Mouse (Mus musculus) limb, embryonic 12.5 days (tissue): ENCODE results near the gene Btbd2. TPM values are rescaled to one million over a fixed set of nuclear protein-coding genes. Genes with fewer than 3 reads are reported as not detected.
"Not testable (repeated sequence)": the region's sequence is repeated elsewhere in the genome, so short reads cannot be mapped to it uniquely, and the experiment has no call there.

Experiments
- ATAC-seq: fragments of 200-750 bp; cut with Nextera tagmentation; 2 replicates; pipeline ENCODE4 v1.8.0; 2017; ENCODE audit warnings: low read depth, moderate TSS enrichment; ENCODE audit not compliant: insufficient number of reproducible peaks, insufficient read depth, low FRiP score, low TSS enrichment
- H3K27ac ChIP-seq: fragments of 300-500 bp; sonication (generic); 2 replicates; pipeline ENCODE4 v1.5.1; 2016; ENCODE audit warnings: mild to moderate bottlenecking, moderate library complexity
- H3K27me3 ChIP-seq: fragments of 300-500 bp; sonication (generic); 2 replicates; pipeline ENCODE4 v1.6.1; 2016; ENCODE audit warnings: mild to moderate bottlenecking, moderate library complexity
- H3K36me3 ChIP-seq: fragments of 300-500 bp; sonication (generic); 2 replicates; pipeline ENCODE4 v1.6.1; 2016; ENCODE audit warnings: mild to moderate bottlenecking, moderate library complexity
- H3K4me1 ChIP-seq: fragments of 300-500 bp; sonication (generic); replicated peaks from 2 replicates; pipeline ENCODE4 v1.6.1; 2016
- H3K4me2 ChIP-seq: fragments of 300-500 bp; sonication (generic); 2 replicates; pipeline ENCODE4 v1.6.1; 2016; ENCODE audit warnings: mild to moderate bottlenecking, moderate library complexity
- H3K4me3 ChIP-seq: fragments of 300-500 bp; sonication (generic); replicated peaks from 2 replicates; pipeline ENCODE4 v1.5.1; 2016; ENCODE audit warnings: mild to moderate bottlenecking
- H3K9ac ChIP-seq: fragments of 300-500 bp; sonication (generic); replicated peaks from 2 replicates; pipeline ENCODE4 v1.6.1; 2016; ENCODE audit warnings: mild to moderate bottlenecking, moderate library complexity
- H3K9me3 ChIP-seq: fragments of 300-500 bp; sonication (generic); 2 replicates; pipeline ENCODE4 v1.6.1; 2016; ENCODE audit warnings: mild to moderate bottlenecking, moderate library complexity
- WGBS: fragments of 180-500 bp; shearing (Covaris S2); methylation state at CpG from one replicate; pipeline ENCODE4 v1.1.7; 2016; 5-methylcytosine and 5-hydroxymethylcytosine counted together
- polyA plus RNA-seq: library from polyadenylated mRNA; unstranded; fragments of >200 nt; fragmentation: Nextera tagmentation; extraction: Ambion mirVana; gene quantifications from 2 replicates; pipeline ENCODE4 v1.2.1, GENCODE M21; 2016

The Btbd2 gene
- polyA plus RNA-seq, 1 experiment from 2014 or later = 95.8 TPM

- WGBS = under 1% methylated on average over 72 of the region's 72 CpGs
- H3K4me3 ChIP-seq = peak overlapping the region; percentile 95
- H3K9me3 ChIP-seq = no peaks in the 10 kb centered on the region
- peak overlapping the region; percentile 97 for H3K9ac ChIP-seq
- peak overlapping the region; percentile 95 for H3K4me2 ChIP-seq
- peaks cover 38% of the 10 kb centered on the region for H3K4me1 ChIP-seq
- H3K27me3 ChIP-seq = no peaks in the 10 kb centered on the region
- H3K36me3 ChIP-seq = peaks cover 17% of the 10 kb centered on the region
- peak overlapping the region; percentile 85 for H3K27ac ChIP-seq
- peak; percentile 77 for ATAC-seq
Observed at GRCm38 (mm10) chr10:80656130-80656862, 575 bp downstream of the Btbd2 start.

- Histone ChIP-seq H3K4me1 (peaks cover 38% of the 10 kb centered on the region), H3K27me3 (no peaks in the 10 kb centered on the region)
- peak; percentile 67 for ATAC-seq
Observed at GRCm38 (mm10) chr10:80655406-80656129, 1.3 kb downstream of the Btbd2 start.

GRCm38 (mm10) chr10:80654866-80655265 lies 2.0 kb downstream of the Btbd2 start:
- H3K36me3 ChIP-seq = peaks cover 25% of the 10 kb centered on the region
- H3K27ac ChIP-seq = no peak overlapping the region
- no peak for ATAC-seq
- H3K9ac ChIP-seq = peak overlapping the region; percentile 97; the same call in 1 of the 2 replicates
- H3K4me1 ChIP-seq = peaks cover 38% of the 10 kb centered on the region
- H3K4me3 ChIP-seq = peak overlapping the region; percentile 95
- WGBS = 86% methylated on average over 6 of the region's 6 CpGs
- H3K27me3 ChIP-seq = no peaks in the 10 kb centered on the region
- no peaks in the 10 kb centered on the region for H3K9me3 ChIP-seq
- peak overlapping the region; percentile 95 for H3K4me2 ChIP-seq

More at GRCm38 (mm10) chr10:80655406-80656129, 1.3 kb downstream of the Btbd2 start:
- 5% methylated on average over 12 of the region's 12 CpGs for WGBS
- Histone ChIP-seq H3K4me2 (peak overlapping the region; percentile 95), H3K4me3 (peak overlapping the region; percentile 95), H3K9me3 (no peaks in the 10 kb centered on the region), H3K27ac (peak overlapping the region; percentile 85), H3K9ac (peak overlapping the region; percentile 97), H3K36me3 (peaks cover 21% of the 10 kb centered on the region)

- Histone ChIP-seq H3K9ac (no peak overlapping the region), H3K4me2 (no peak overlapping the region), H3K4me1 (peaks cover 28% of the 10 kb centered on the region), H3K4me3 (no peak overlapping the region), H3K36me3 (peaks cover 36% of the 10 kb centered on the region), H3K27ac (no peak overlapping the region), H3K27me3 (no peaks in the 10 kb centered on the region), H3K9me3 (no peaks in the 10 kb centered on the region)
- ATAC-seq = no peak
- WGBS = 89% methylated on average over 6 of the region's 6 CpGs
Observed at GRCm38 (mm10) chr10:80653156-80653720, 3.6 kb downstream of the Btbd2 start.

- 89% methylated on average over 10 of the region's 10 CpGs for WGBS
Observed at GRCm38 (mm10) chr10:80650392-80650791, 6.5 kb downstream of the Btbd2 start.

GRCm38 (mm10) chr10:80649910-80650309 lies 7.0 kb downstream of the Btbd2 start:
- not testable (repeated sequence) for H3K9ac ChIP-seq, ATAC-seq, H3K27me3 ChIP-seq, H3K9me3 ChIP-seq, H3K27ac ChIP-seq, H3K4me1 ChIP-seq, H3K4me2 ChIP-seq, H3K4me3 ChIP-seq
- 93% methylated on average over 6 of the region's 6 CpGs for WGBS
- peaks cover 69% of the 10 kb centered on the region for H3K36me3 ChIP-seq

More at GRCm38 (mm10) chr10:80650392-80650791, 6.5 kb downstream of the Btbd2 start:
- Histone ChIP-seq H3K4me1 (peaks cover 13% of the 10 kb centered on the region), H3K9me3 (no peaks in the 10 kb centered on the region), H3K4me3 (no peak overlapping the region), H3K27ac (no peak overlapping the region), H3K4me2 (no peak overlapping the region), H3K27me3 (no peaks in the 10 kb centered on the region), H3K9ac (no peak overlapping the region), H3K36me3 (peaks cover 65% of the 10 kb centered on the region)
- no peak for ATAC-seq

GRCm38 (mm10) chr10:80646936-80647335 lies 9.9 kb downstream of the Btbd2 start:
- no peak overlapping the region for H3K27ac ChIP-seq
- no peaks in the 10 kb centered on the region for H3K9me3 ChIP-seq
- no peak overlapping the region for H3K4me2 ChIP-seq
- no peak overlapping the region for H3K4me3 ChIP-seq
- no peak for ATAC-seq
- H3K4me1 ChIP-seq = no peaks in the 10 kb centered on the region
- H3K36me3 ChIP-seq = peaks cover 88% of the 10 kb centered on the region
- no peaks in the 10 kb centered on the region for H3K27me3 ChIP-seq
- H3K9ac ChIP-seq = no peak overlapping the region
- WGBS = 88% methylated on average over 10 of the region's 10 CpGs

GRCm38 (mm10) chr10:80635345-80635744 lies 21.5 kb downstream of the Btbd2 start:
- no peak overlapping the region for H3K27ac ChIP-seq
- H3K4me2 ChIP-seq = no peak overlapping the region
- ATAC-seq = no peak
- H3K27me3 ChIP-seq = no peaks in the 10 kb centered on the region
- peaks cover 92% of the 10 kb centered on the region for H3K36me3 ChIP-seq
- no peaks in the 10 kb centered on the region for H3K4me1 ChIP-seq
- no peaks in the 10 kb centered on the region for H3K9me3 ChIP-seq
- WGBS = 86% methylated on average over 6 of the region's 6 CpGs
- H3K9ac ChIP-seq = no peak overlapping the region
- H3K4me3 ChIP-seq = no peak overlapping the region

GRCm38 (mm10) chr10:80628925-80629324 lies 27.9 kb downstream of the Btbd2 start:
- no peak for ATAC-seq
- H3K4me3 ChIP-seq = no peak overlapping the region
- H3K27me3 ChIP-seq = no peaks in the 10 kb centered on the region
- H3K4me2 ChIP-seq = no peak overlapping the region
- 89% methylated on average over 9 of the region's 9 CpGs for WGBS
- peaks cover 26% of the 10 kb centered on the region for H3K4me1 ChIP-seq
- H3K27ac ChIP-seq = no peak overlapping the region
- no peak overlapping the region for H3K9ac ChIP-seq
- H3K9me3 ChIP-seq = no peaks in the 10 kb centered on the region
- H3K36me3 ChIP-seq = peaks cover 58% of the 10 kb centered on the region

- H3K4me1 ChIP-seq = peaks cover 33% of the 10 kb centered on the region
- WGBS = 49% methylated on average over 2 of the region's 2 CpGs
- no peaks in the 10 kb centered on the region for H3K9me3 ChIP-seq
- no peak overlapping the region for H3K27ac ChIP-seq
- H3K9ac ChIP-seq = no peak overlapping the region; the same call in 1 of the 2 replicates
- no peak overlapping the region for H3K4me2 ChIP-seq
- no peak for ATAC-seq
- no peak overlapping the region for H3K4me3 ChIP-seq
- H3K36me3 ChIP-seq = peaks cover 52% of the 10 kb centered on the region
- H3K27me3 ChIP-seq = no peaks in the 10 kb centered on the region
Observed at GRCm38 (mm10) chr10:80627685-80628084, 29.2 kb downstream of the Btbd2 start.

- ATAC-seq = no peak
- no peak overlapping the region for H3K4me3 ChIP-seq
Observed at GRCm38 (mm10) chr10:80625764-80626163, 31.1 kb downstream of the Btbd2 start.

More at GRCm38 (mm10) chr10:80625764-80626163, 31.1 kb downstream of the Btbd2 start:
- no peaks in the 10 kb centered on the region for H3K9me3 ChIP-seq
- H3K9ac ChIP-seq = no peak overlapping the region; the same call in 1 of the 2 replicates
- H3K27ac ChIP-seq = no peak overlapping the region
- H3K4me1 ChIP-seq = peaks cover 40% of the 10 kb centered on the region
- WGBS = 90% methylated on average over 4 of the region's 4 CpGs
- H3K36me3 ChIP-seq = peaks cover 35% of the 10 kb centered on the region
- H3K27me3 ChIP-seq = no peaks in the 10 kb centered on the region
- H3K4me2 ChIP-seq = no peak overlapping the region
